ENCODE assay signal across 13 mouse cellular contexts in the genomic region with DNA sequence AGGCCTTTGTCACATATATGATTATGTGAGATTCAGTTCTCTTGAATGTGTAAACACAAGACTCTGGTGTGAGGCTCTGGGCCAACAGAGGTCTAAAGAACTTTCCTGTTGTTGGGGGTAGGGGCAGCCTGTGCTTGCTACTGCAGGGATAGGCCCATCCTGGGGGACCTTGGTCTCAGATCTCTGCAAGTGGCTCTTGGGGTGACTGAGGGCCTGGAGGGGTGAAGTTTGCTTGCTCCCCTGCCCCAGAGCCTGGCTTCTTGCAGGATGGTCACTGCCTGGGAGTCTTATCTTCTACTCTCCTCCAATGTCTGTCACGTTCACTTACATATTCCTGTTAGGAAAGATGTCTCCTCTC.
DNase-seq lines count a peak whose midpoint lies in the region; ATAC-seq and TF ChIP-seq lines count a peak whose summit lies in the region.
"Had no signal": no experiment of that assay in that cellular context is flagged by ENCODE, and none has a peak within 500 bp of the region (broad histone marks: within the 10 kb centered on the region; RNA-seq: fewer than 3 reads in every experiment).

No protein-coding gene starts in this region.

- H3K4me2 ChIP-seq in lung, embryonic 14.5 days = no peak overlapping the region
- no peak overlapping the region for H3K4me2 ChIP-seq in hindbrain, postnatal 0 days (ENCODE audit: low read depth, low read length)
- peak overlapping the region; percentile 38; the same call in 1 of the 2 replicates for H3K4me2 ChIP-seq in stomach, embryonic 15.5 days

- H3K4me1 ChIP-seq in lung, embryonic 14.5 days (ENCODE audit: insufficient read depth) = peaks cover 30% of the 10 kb centered on the region
- H3K4me1 ChIP-seq in lung, adult 2 months (ENCODE audit: control insufficient read depth, insufficient read depth, low read length) = peaks cover 2% of the 10 kb centered on the region; the same call in 1 of the 2 replicates
- H3K4me1 ChIP-seq in forebrain, embryonic 10.5 days = peaks cover 45% of the 10 kb centered on the region
- H3K4me1 ChIP-seq in hindbrain, postnatal 0 days (ENCODE audit: insufficient read depth, low read length) = peaks cover 14% of the 10 kb centered on the region
- peaks cover 18% of the 10 kb centered on the region; the same call in 1 of the 2 replicates for H3K4me1 ChIP-seq in stomach, embryonic 15.5 days

- no peak overlapping the region for H3K9ac ChIP-seq in lung, embryonic 14.5 days
- no peak overlapping the region for H3K9ac ChIP-seq in hindbrain, postnatal 0 days (replicated peaks; ENCODE audit: low read length)
- no peak overlapping the region for H3K9ac ChIP-seq in stomach, embryonic 15.5 days
- H3K9ac ChIP-seq: heart, embryonic 15.5 days; liver, embryonic 13.5 days had no signal

- 50% methylated on average over 1 of the region's 1 CpGs for WGBS in lung, embryonic 14.5 days
- WGBS in lung, adult 2 months = 80% methylated on average over 1 of the region's 1 CpGs
- 84% methylated on average over 1 of the region's 1 CpGs for WGBS in forebrain, embryonic 10.5 days
- 89% methylated on average over 1 of the region's 1 CpGs for WGBS in hindbrain, postnatal 0 days
- 46% methylated on average over 1 of the region's 1 CpGs for WGBS in stomach, embryonic 15.5 days

- H3K27ac ChIP-seq in lung, embryonic 14.5 days (ENCODE audit: low read depth) = peak overlapping the region; percentile 82
- peak overlapping the region; percentile 84 for H3K27ac ChIP-seq in forebrain, embryonic 10.5 days
- no peak overlapping the region; the same call in 1 of the 2 replicates for H3K27ac ChIP-seq in hindbrain, postnatal 0 days
- H3K27ac ChIP-seq in stomach, embryonic 15.5 days = peak overlapping the region; percentile 70
- H3K27ac ChIP-seq: heart, embryonic 15.5 days; liver, embryonic 13.5 days had no signal

- H3K4me3 ChIP-seq in lung, embryonic 14.5 days (ENCODE audit: low read depth, low read length) = no peak overlapping the region
- no peak overlapping the region for H3K4me3 ChIP-seq in lung, adult 2 months (replicated peaks; ENCODE audit: extremely low read depth, low read depth, low read length)
- no peak overlapping the region for H3K4me3 ChIP-seq in forebrain, embryonic 10.5 days
- no peak overlapping the region for H3K4me3 ChIP-seq in hindbrain, postnatal 0 days (ENCODE audit: low read length)
- no peak overlapping the region for H3K4me3 ChIP-seq in stomach, embryonic 15.5 days (replicated peaks)
- H3K4me3 ChIP-seq: heart, embryonic 15.5 days; liver, embryonic 13.5 days had no signal

- no peaks in the 10 kb centered on the region for H3K27me3 ChIP-seq in lung, embryonic 14.5 days (ENCODE audit: insufficient read depth, low read length)
- H3K27me3 ChIP-seq in forebrain, embryonic 10.5 days (ENCODE audit: poor library complexity, severe bottlenecking) = no peaks in the 10 kb centered on the region
- no peaks in the 10 kb centered on the region for H3K27me3 ChIP-seq in hindbrain, postnatal 0 days (ENCODE audit: insufficient read depth, low read length)
- H3K27me3 ChIP-seq in stomach, embryonic 15.5 days (replicated peaks) = no peaks in the 10 kb centered on the region
- H3K27me3 ChIP-seq: heart, embryonic 15.5 days; liver, embryonic 13.5 days had no signal

- H3K36me3 ChIP-seq in lung, embryonic 14.5 days (ENCODE audit: insufficient read depth) = no peaks in the 10 kb centered on the region
- H3K36me3 ChIP-seq in forebrain, embryonic 10.5 days (replicated peaks) = no peaks in the 10 kb centered on the region
- no peaks in the 10 kb centered on the region for H3K36me3 ChIP-seq in hindbrain, postnatal 0 days (ENCODE audit: insufficient read depth, low read length)
- no peaks in the 10 kb centered on the region for H3K36me3 ChIP-seq in stomach, embryonic 15.5 days
- H3K36me3 ChIP-seq: G1E; heart, embryonic 15.5 days; liver, embryonic 13.5 days had no signal

- TF ChIP-seq POLR2A in lung, adult 2 months (IDR thresholded peaks at IDR 0.05; ENCODE audit: borderline replicate concordance, extremely low read depth, low read depth, low read length) = no peak

- TF ChIP-seq CTCF in lung, embryonic 14.5 days (IDR thresholded peaks at IDR 0.05; ENCODE audit: low read depth) = no peak
- no peak for TF ChIP-seq CTCF in lung, adult 2 months (IDR thresholded peaks at IDR 0.05; ENCODE audit: insufficient read depth, low read length)
- no peak for TF ChIP-seq CTCF in hindbrain, postnatal 0 days (IDR thresholded peaks at IDR 0.05; ENCODE audit: low read depth)

- ATAC-seq in lung, embryonic 14.5 days (ENCODE audit: insufficient read depth) = no peak
- ATAC-seq in hindbrain, postnatal 0 days = peak; percentile 2; the same call in 1 of the 2 replicates
- no peak; the same call in 1 of the 2 replicates for ATAC-seq in stomach, embryonic 15.5 days (ENCODE audit: insufficient read depth, low FRiP score, low read depth)

- no peak for DNase-seq in lung, embryonic 14.5 days
- DNase-seq in lung, adult 2 months = no peak
- peak; percentile 27 for DNase-seq in forebrain, embryonic 10.5 days (ENCODE audit: extremely low spot score, low spot score)
- DNase-seq in hindbrain, postnatal 0 days (ENCODE audit: low spot score) = no peak
- no peak for DNase-seq in testis, postnatal 10 days (ENCODE audit: low spot score)
- DNase-seq in ovary, postnatal 14 days (ENCODE audit: low spot score) = no peak
- DNase-seq: adrenal gland, adult 8-10 months; cerebellum, adult 18-20 months; liver, embryonic 13.5 days; thymus, postnatal 14 days had no signal

- H3K9me3 ChIP-seq in lung, embryonic 14.5 days (ENCODE audit: low read depth, low read length) = no peaks in the 10 kb centered on the region
- H3K9me3 ChIP-seq in forebrain, embryonic 10.5 days = no peaks in the 10 kb centered on the region
- H3K9me3 ChIP-seq in hindbrain, postnatal 0 days (ENCODE audit: low read length) = no peaks in the 10 kb centered on the region
- no peaks in the 10 kb centered on the region for H3K9me3 ChIP-seq in stomach, embryonic 15.5 days
- H3K9me3 ChIP-seq: G1E; heart, embryonic 15.5 days; liver, embryonic 13.5 days had no signal
